Mouse (Mus musculus) kidney, postnatal 25 days (tissue): ENCODE measurements around the gene Ugt1a1.

Experiments used
- DNase-seq, 2 experiments: peaks; one replicate each; pipeline ENCODE4 v3.0.0; 2021; ENCODE audit warnings: mixed read lengths in 2 of 2

Gene Ugt1a1

GRCm38 (mm10) chr1:88258881-88259642 lies 47.3 kb downstream of the Ugt1a1 start:
- DNase-seq = peak in 1 of 2 experiments; percentile 78

- peak in 1 of 2 experiments; percentile 65 for DNase-seq
These were observed 47.9 kb downstream of the Ugt1a1 start for GRCm38 (mm10) chr1:88259643-88260024.

- peak; percentile 77 to 90 for DNase-seq
These were observed 48.4 kb downstream of the Ugt1a1 start for GRCm38 (mm10) chr1:88260114-88260513.

- peak in 1 of 2 experiments; percentile 50 for DNase-seq
These were observed 49.0 kb downstream of the Ugt1a1 start for GRCm38 (mm10) chr1:88260604-88261377.

- peak in 1 of 2 experiments; percentile 63 for DNase-seq
These were observed 49.9 kb downstream of the Ugt1a1 start for GRCm38 (mm10) chr1:88261706-88262105.

- peak; percentile 80 to 87 for DNase-seq
These were observed 50.5 kb downstream of the Ugt1a1 start for GRCm38 (mm10) chr1:88262255-88262654.

- peak in 1 of 2 experiments; percentile 69 for DNase-seq
These were observed 51.2 kb downstream of the Ugt1a1 start for GRCm38 (mm10) chr1:88262961-88263360.

GRCm38 (mm10) chr1:88263778-88264177 lies 52.0 kb downstream of the Ugt1a1 start:
- no peak for DNase-seq

GRCm38 (mm10) chr1:88264237-88264868 lies 52.6 kb downstream of the Ugt1a1 start:
- no peak for DNase-seq

- no peak for DNase-seq
These were observed 53.1 kb downstream of the Ugt1a1 start for GRCm38 (mm10) chr1:88264869-88265240.

- no peak for DNase-seq
These were observed 54.4 kb downstream of the Ugt1a1 start for GRCm38 (mm10) chr1:88266123-88266522.

GRCm38 (mm10) chr1:88267489-88267888 lies 55.7 kb downstream of the Ugt1a1 start:
- no peak for DNase-seq

GRCm38 (mm10) chr1:88268070-88268469 lies 56.3 kb downstream of the Ugt1a1 start:
- DNase-seq = no peak
